Mouse (Mus musculus) forebrain, embryonic 11.5 days (tissue): Measurements from ENCODE around the gene Col4a2. TPM values are rescaled to one million over a fixed set of nuclear protein-coding genes. Genes with fewer than 3 reads are reported as not detected.

Source experiments
- ATAC-seq: fragments of 200-750 bp; cut with Nextera tagmentation; replicated peaks from 2 replicates; pipeline ENCODE4 v1.8.0; 2017; ENCODE audit warnings: moderate TSS enrichment; ENCODE audit not compliant: low FRiP score
- DNase-seq: peaks from one replicate; pipeline ENCODE4 v3.0.0-alpha.2; 2017; ENCODE audit warnings: low spot score
- H3K27ac ChIP-seq: fragments of 300-500 bp; sonication (generic); 2 replicates; pipeline ENCODE4 v1.5.1; 2014; ENCODE audit warnings: low read depth, low read length
- H3K27me3 ChIP-seq: fragments of 300-500 bp; sonication (generic); 2 replicates; pipeline ENCODE4 v1.6.1; 2014; ENCODE audit warnings: mild to moderate bottlenecking, low read length, mixed read lengths; ENCODE audit not compliant: control insufficient read depth, insufficient read depth
- H3K36me3 ChIP-seq: fragments of 300-500 bp; sonication (generic); 2 replicates; pipeline ENCODE4 v1.6.1; 2014; ENCODE audit warnings: mild to moderate bottlenecking, low read length, moderate library complexity, mixed read lengths; ENCODE audit not compliant: control insufficient read depth, insufficient read depth
- H3K4me1 ChIP-seq: fragments of 300-500 bp; sonication (generic); replicated peaks from 2 replicates; pipeline ENCODE4 v1.6.1; 2014; ENCODE audit warnings: low read length, mixed read lengths; ENCODE audit not compliant: control insufficient read depth, insufficient read depth
- H3K4me2 ChIP-seq: fragments of 300-500 bp; sonication (generic); 2 replicates; pipeline ENCODE4 v1.6.1; 2014; ENCODE audit warnings: low read depth, mild to moderate bottlenecking, low read length, moderate library complexity, mixed read lengths; ENCODE audit not compliant: severe bottlenecking
- H3K4me3 ChIP-seq: fragments of 300-500 bp; sonication (generic); 2 replicates; pipeline ENCODE4 v1.5.1; 2014; ENCODE audit warnings: low read depth, low read length
- H3K9ac ChIP-seq: fragments of 300-500 bp; sonication (generic); 2 replicates; pipeline ENCODE4 v1.6.1; 2014; ENCODE audit warnings: low read length
- H3K9me3 ChIP-seq: fragments of 300-500 bp; sonication (generic); 2 replicates; pipeline ENCODE4 v1.6.1; 2016; ENCODE audit warnings: low read length, mixed read lengths; ENCODE audit not compliant: control insufficient read depth
- WGBS: fragments of 180-500 bp; shearing (Covaris S2); extraction: QIAGEN DNeasy Blood & Tissue Kit; methylation state at CpG from one replicate; pipeline ENCODE4 v1.1.7; 2014; 5-methylcytosine and 5-hydroxymethylcytosine counted together
- polyA plus RNA-seq: library from polyadenylated mRNA; unstranded; fragments of >200 nt; fragmentation: Nextera tagmentation; extraction: Ambion mirVana; gene quantifications from 2 replicates; pipeline ENCODE4 v1.2.1, GENCODE M21; 2014

Col4a2 gene
- polyA plus RNA-seq, 1 experiment from 2014 or later: 45.4 TPM

GRCm38 (mm10) chr8:11469095-11469494, 156.5 kb downstream of the Col4a2 start:
- WGBS: 8% methylated on average over 3 of the region's 3 CpGs
- no peak for DNase-seq

DNA sequence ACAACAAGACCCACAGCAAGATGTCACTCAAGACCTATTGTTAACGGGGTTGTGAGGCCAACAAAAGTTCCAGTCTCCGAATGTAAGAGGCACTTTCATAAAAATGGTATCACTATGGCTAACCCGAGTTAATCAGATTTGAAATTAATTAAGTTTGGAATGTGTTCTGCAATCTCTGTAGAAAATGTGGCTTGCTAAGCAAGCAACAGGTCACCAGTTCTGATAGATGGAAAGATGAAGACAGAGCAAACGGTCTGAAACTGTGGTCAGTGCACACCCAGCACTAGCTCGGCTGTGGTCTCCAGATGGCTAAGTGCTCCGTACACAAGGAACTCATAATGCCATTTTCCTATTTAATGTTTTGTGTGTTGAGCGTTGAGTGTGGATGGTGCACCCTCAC, 158.1 kb downstream of the Col4a2 start:
- no peaks in the 10 kb centered on the region for H3K36me3 ChIP-seq
- no peak for ATAC-seq
- WGBS: 72% methylated on average over 7 of the region's 7 CpGs
- peaks cover 7% of the 10 kb centered on the region; the same call in 1 of the 2 replicates for H3K4me1 ChIP-seq
- no peak overlapping the region for H3K4me2 ChIP-seq
- H3K27me3 ChIP-seq: peaks cover 12% of the 10 kb centered on the region
- H3K9me3 ChIP-seq: no peaks in the 10 kb centered on the region
- H3K4me3 ChIP-seq: no peak overlapping the region
- H3K9ac ChIP-seq: no peak overlapping the region
- DNase-seq: no peak
- H3K27ac ChIP-seq: no peak overlapping the region

More at GRCm38 (mm10) chr8:11469095-11469494, 156.5 kb downstream of the Col4a2 start:
- H3K36me3 ChIP-seq: no peaks in the 10 kb centered on the region
- H3K4me1 ChIP-seq: peaks cover 7% of the 10 kb centered on the region; the same call in 1 of the 2 replicates
- H3K27ac ChIP-seq: no peak overlapping the region
- H3K4me2 ChIP-seq: no peak overlapping the region
- ATAC-seq: no peak
- H3K9ac ChIP-seq: no peak overlapping the region
- no peak overlapping the region for H3K4me3 ChIP-seq
- no peaks in the 10 kb centered on the region for H3K27me3 ChIP-seq
- H3K9me3 ChIP-seq: no peaks in the 10 kb centered on the region

DNA sequence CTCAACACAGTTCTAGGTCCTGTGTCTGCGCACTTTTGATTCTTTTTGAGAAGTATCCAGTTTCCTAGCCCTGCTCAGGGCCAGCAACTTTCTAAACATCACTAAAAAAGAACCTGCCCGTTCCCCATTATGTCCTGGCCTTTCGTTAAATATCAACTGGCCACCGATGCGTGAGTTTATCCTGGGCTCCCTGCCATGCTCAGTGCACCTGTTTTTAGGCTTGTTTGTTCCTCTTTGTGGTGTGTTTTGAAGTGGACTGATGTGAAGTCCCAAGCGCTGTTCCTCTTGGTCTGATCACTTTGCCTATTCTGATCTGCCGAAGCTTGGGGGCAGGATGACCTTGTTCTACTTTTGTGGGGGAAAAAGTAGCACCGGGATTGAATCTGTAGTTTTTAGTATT, 158.7 kb downstream of the Col4a2 start:
- Histone ChIP-seq H3K4me1 (peaks cover 5% of the 10 kb centered on the region; the same call in 1 of the 2 replicates), H3K4me3 (no peak overlapping the region), H3K27me3 (peaks cover 18% of the 10 kb centered on the region), H3K9ac (no peak overlapping the region), H3K27ac (no peak overlapping the region), H3K4me2 (no peak overlapping the region), H3K36me3 (no peaks in the 10 kb centered on the region), H3K9me3 (no peaks in the 10 kb centered on the region)
- 37% methylated on average over 8 of the region's 8 CpGs for WGBS
- ATAC-seq (no peak), DNase-seq (no peak)

DNA sequence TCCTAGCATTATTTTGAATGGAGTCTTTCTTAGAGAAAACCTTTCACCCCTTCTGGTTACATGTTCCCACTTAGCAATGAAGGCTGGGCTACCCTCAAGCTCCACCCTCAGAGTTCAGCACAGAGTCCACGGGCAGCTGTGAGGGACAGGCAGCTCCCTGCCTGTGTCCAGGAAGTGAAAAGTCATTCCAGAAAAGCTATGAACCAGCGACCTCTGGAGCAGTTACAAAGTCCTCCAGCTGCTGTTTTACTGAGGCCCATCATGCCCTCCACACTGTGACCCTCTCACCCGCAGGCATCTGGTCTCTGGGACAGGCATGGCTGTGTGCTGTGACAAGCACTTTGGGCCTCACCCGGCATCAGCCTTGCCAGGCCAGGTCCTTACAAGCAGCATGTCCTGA, 160.5 kb downstream of the Col4a2 start:
- ATAC-seq: no peak
- Histone ChIP-seq H3K4me1 (peaks cover 11% of the 10 kb centered on the region; the same call in 1 of the 2 replicates), H3K9ac (no peak overlapping the region), H3K36me3 (no peaks in the 10 kb centered on the region), H3K4me2 (no peak overlapping the region), H3K27ac (no peak overlapping the region), H3K27me3 (peaks cover 34% of the 10 kb centered on the region), H3K4me3 (no peak overlapping the region), H3K9me3 (no peaks in the 10 kb centered on the region)
- DNase-seq: no peak
- 43% methylated on average over 4 of the region's 4 CpGs for WGBS

- no peak for DNase-seq
- Histone ChIP-seq H3K4me3 (no peak overlapping the region), H3K9ac (no peak overlapping the region), H3K4me1 (peaks cover 12% of the 10 kb centered on the region; the same call in 1 of the 2 replicates), H3K36me3 (no peaks in the 10 kb centered on the region), H3K4me2 (no peak overlapping the region), H3K27me3 (peaks cover 57% of the 10 kb centered on the region), H3K9me3 (no peaks in the 10 kb centered on the region), H3K27ac (no peak overlapping the region)
- ATAC-seq: no peak
- WGBS: 4% methylated on average over 10 of the region's 10 CpGs
Measured at GRCm38 (mm10) chr8:11475397-11475796, 162.8 kb downstream of the Col4a2 start.

- WGBS: 18% methylated on average over 2 of the region's 2 CpGs
- no peak for ATAC-seq
- Histone ChIP-seq H3K4me2 (no peak overlapping the region), H3K27me3 (peaks cover 59% of the 10 kb centered on the region), H3K4me1 (peaks cover 12% of the 10 kb centered on the region; the same call in 1 of the 2 replicates), H3K27ac (no peak overlapping the region), H3K9me3 (no peaks in the 10 kb centered on the region), H3K9ac (no peak overlapping the region), H3K36me3 (no peaks in the 10 kb centered on the region), H3K4me3 (no peak overlapping the region)
- DNase-seq: no peak
Measured at GRCm38 (mm10) chr8:11475876-11476275, 163.3 kb downstream of the Col4a2 start.

DNA sequence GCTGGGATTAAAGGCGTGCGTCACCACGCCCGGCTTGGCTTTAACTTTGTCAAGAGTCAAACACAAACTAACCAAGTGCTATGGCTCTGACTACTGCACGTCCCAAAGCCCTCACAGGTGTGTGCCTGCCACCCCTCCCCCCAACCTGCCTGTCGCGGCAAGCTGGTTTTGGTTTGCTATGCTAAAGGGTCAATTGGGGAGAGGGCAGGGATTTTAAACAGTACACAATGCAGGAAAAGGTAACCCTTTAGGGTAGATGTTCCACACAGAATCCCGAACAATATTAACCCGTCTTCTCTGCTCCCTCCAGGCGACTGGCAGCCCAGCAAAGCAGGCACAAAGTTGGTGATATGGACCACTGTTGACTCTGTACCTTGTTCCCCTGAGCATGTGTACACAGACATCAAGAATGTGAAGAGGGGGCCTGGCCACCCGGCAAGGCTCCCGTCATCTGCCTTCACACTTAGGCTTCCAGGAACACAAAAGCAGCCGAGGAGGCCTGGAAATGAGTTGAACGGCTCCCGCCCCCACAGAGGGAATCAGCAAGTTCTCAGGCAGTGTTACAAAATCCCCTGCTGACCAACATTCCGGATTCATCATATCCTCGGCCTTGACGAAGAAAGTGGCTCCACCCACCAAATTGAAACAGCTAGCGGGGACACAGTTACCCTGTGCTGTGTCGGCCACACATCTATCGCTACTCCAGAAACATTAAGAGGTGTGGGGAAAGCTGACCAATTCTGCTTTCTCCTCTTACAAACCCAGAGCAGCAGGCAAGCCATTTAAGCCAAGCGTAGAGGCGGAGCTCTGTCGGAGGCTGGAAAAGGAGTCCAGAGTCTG, 164.0 kb downstream of the Col4a2 start:
- Histone ChIP-seq H3K27ac (no peak overlapping the region), H3K9ac (no peak overlapping the region), H3K4me1 (peaks cover 10% of the 10 kb centered on the region; the same call in 1 of the 2 replicates), H3K4me2 (peak overlapping the region; percentile 29), H3K4me3 (no peak overlapping the region), H3K36me3 (no peaks in the 10 kb centered on the region), H3K9me3 (no peaks in the 10 kb centered on the region), H3K27me3 (peaks cover 59% of the 10 kb centered on the region)
- DNase-seq: peak; percentile 62
- 4% methylated on average over 24 of the region's 24 CpGs for WGBS
- ATAC-seq: no peak; the same call in 1 of the 2 replicates

GRCm38 (mm10) chr8:11477178-11477553, 164.6 kb downstream of the Col4a2 start:
- no peak for DNase-seq
- Histone ChIP-seq H3K36me3 (no peaks in the 10 kb centered on the region), H3K4me1 (peaks cover 10% of the 10 kb centered on the region; the same call in 1 of the 2 replicates), H3K4me2 (peak overlapping the region; percentile 29), H3K9ac (no peak overlapping the region), H3K4me3 (no peak overlapping the region), H3K9me3 (no peaks in the 10 kb centered on the region), H3K27me3 (peaks cover 59% of the 10 kb centered on the region), H3K27ac (no peak overlapping the region)
- no peak for ATAC-seq
- WGBS: 5% methylated on average over 9 of the region's 9 CpGs
